Mouse (Mus musculus) liver, postnatal 0 days (tissue): ENCODE data around the gene Tmem156. TPM values are rescaled to one million over a fixed set of nuclear protein-coding genes. Genes with fewer than 3 reads are reported as not detected.

ENCODE experiments used
- ATAC-seq: fragments of 200-750 bp; cut with Nextera tagmentation; 2 replicates; pipeline ENCODE4 v1.8.0; 2017; ENCODE audit warnings: mild to moderate bottlenecking, moderate library complexity
- DNase-seq: peaks from one replicate; pipeline ENCODE4 v3.0.0-alpha.2; 2016
- H3K27ac ChIP-seq: fragments of 300-500 bp; sonication (generic); 2 replicates; pipeline ENCODE4 v1.5.1; 2014; ENCODE audit warnings: antibody characterized with exemption, moderate library complexity, mild to moderate bottlenecking, low read depth
- H3K27me3 ChIP-seq: fragments of 300-500 bp; sonication (generic); 2 replicates; pipeline ENCODE4 v1.6.1; 2014; ENCODE audit warnings: low read length, control low read depth, mixed read lengths; ENCODE audit not compliant: insufficient read depth
- H3K36me3 ChIP-seq: fragments of 300-500 bp; sonication (generic); replicated peaks from 2 replicates; pipeline ENCODE4 v1.6.1; 2014; ENCODE audit warnings: mild to moderate bottlenecking, control low read depth, low read length, moderate library complexity, mixed read lengths; ENCODE audit not compliant: insufficient read depth
- H3K4me1 ChIP-seq: fragments of 300-500 bp; sonication (generic); 2 replicates; pipeline ENCODE4 v1.6.1; 2014; ENCODE audit warnings: antibody characterized with exemption, mild to moderate bottlenecking, control low read depth; ENCODE audit not compliant: insufficient read depth
- H3K4me2 ChIP-seq: fragments of 300-500 bp; sonication (generic); 2 replicates; pipeline ENCODE4 v1.6.1; 2014; ENCODE audit warnings: low read depth, mild to moderate bottlenecking, low read length, moderate library complexity, mixed read lengths
- H3K4me3 ChIP-seq: fragments of 300-500 bp; sonication (generic); 2 replicates; pipeline ENCODE4 v1.5.1; 2014; ENCODE audit warnings: low read depth, low read length
- H3K9ac ChIP-seq: fragments of 300-500 bp; sonication (generic); replicated peaks from 2 replicates; pipeline ENCODE4 v1.6.1; 2014; ENCODE audit warnings: mild to moderate bottlenecking, moderate library complexity
- H3K9me3 ChIP-seq: fragments of 300-500 bp; sonication (generic); 2 replicates; pipeline ENCODE4 v1.6.1; 2016; ENCODE audit warnings: mild to moderate bottlenecking, control low read depth, low read length, mixed read lengths
- CTCF ChIP-seq: sonication (generic); IDR thresholded peaks from 2 replicates; pipeline ENCODE4 v1.5.1; 2016; ENCODE audit warnings: antibody characterized with exemption, low read depth
- EP300 ChIP-seq: IDR thresholded peaks from 2 replicates; pipeline ENCODE4 v1.6.1; 2016; ENCODE audit warnings: antibody characterized with exemption, low read depth, mild to moderate bottlenecking
- WGBS: fragments of 180-500 bp; shearing (Covaris S2); extraction: QIAGEN DNeasy Blood & Tissue Kit; methylation state at CpG from one replicate; pipeline ENCODE4 v1.1.7; 2014; ENCODE audit not compliant: insufficient replicate concordance; 5-methylcytosine and 5-hydroxymethylcytosine counted together
- polyA plus RNA-seq: library from polyadenylated mRNA; unstranded; fragments of >200 nt; fragmentation: Nextera tagmentation; extraction: Ambion mirVana; gene quantifications from 2 replicates; pipeline ENCODE4 v1.2.1, GENCODE M21; 2015

Tmem156 gene
- polyA plus RNA-seq, 1 experiment from 2014 or later = 1.2 TPM

GRCm38 (mm10) chr5:65101621-65102020 lies 9.7 kb upstream of the Tmem156 start:
- Histone ChIP-seq H3K4me3 (no peak overlapping the region), H3K9me3 (no peaks in the 10 kb centered on the region), H3K4me1 (peaks cover 4% of the 10 kb centered on the region; the same call in 1 of the 2 replicates), H3K4me2 (0 out of 2 replicates have a peak overlapping the region, but pooled peaks have one; percentile 13), H3K27ac (peak overlapping the region; percentile 52), H3K9ac (no peak overlapping the region), H3K27me3 (no peaks in the 10 kb centered on the region), H3K36me3 (no peaks in the 10 kb centered on the region)
- ATAC-seq = peak; percentile 33; the same call in 1 of the 2 replicates
- DNase-seq = peak; percentile 43
- no peak for TF ChIP-seq EP300
- no peak for TF ChIP-seq CTCF
- WGBS = 58% methylated on average over 6 of the region's 6 CpGs

- no peaks in the 10 kb centered on the region for H3K27me3 ChIP-seq
- no peaks in the 10 kb centered on the region for H3K36me3 ChIP-seq
- no peak overlapping the region for H3K9ac ChIP-seq
- WGBS = 44% methylated on average over 5 of the region's 5 CpGs
- peaks cover 3% of the 10 kb centered on the region; the same call in 1 of the 2 replicates for H3K4me1 ChIP-seq
- no peak overlapping the region for H3K27ac ChIP-seq
- DNase-seq (no peak), ATAC-seq (no peak)
- no peak overlapping the region for H3K4me3 ChIP-seq
- TF ChIP-seq CTCF = no peak
- TF ChIP-seq EP300 = no peak
- H3K9me3 ChIP-seq = no peaks in the 10 kb centered on the region
- H3K4me2 ChIP-seq = no peak overlapping the region
Observed at GRCm38 (mm10) chr5:65101209-65101608, 9.3 kb upstream of the Tmem156 start.

- H3K4me2 ChIP-seq = no peak overlapping the region
- no peak overlapping the region for H3K4me3 ChIP-seq
- no peaks in the 10 kb centered on the region for H3K27me3 ChIP-seq
- no peaks in the 10 kb centered on the region for H3K36me3 ChIP-seq
- no peaks in the 10 kb centered on the region for H3K9me3 ChIP-seq
- H3K27ac ChIP-seq = no peak overlapping the region
- WGBS = 84% methylated on average over 11 of the region's 11 CpGs
- DNase-seq (no peak), ATAC-seq (no peak)
- no peak overlapping the region for H3K9ac ChIP-seq
- TF ChIP-seq EP300 (no peak), CTCF (no peak)
- peaks cover 3% of the 10 kb centered on the region; the same call in 1 of the 2 replicates for H3K4me1 ChIP-seq
Observed at GRCm38 (mm10) chr5:65100002-65100401, 8.1 kb upstream of the Tmem156 start.

- DNase-seq (no peak), ATAC-seq (no peak)
- TF ChIP-seq CTCF (no peak), EP300 (no peak)
- H3K36me3 ChIP-seq = no peaks in the 10 kb centered on the region
- H3K27ac ChIP-seq = no peak overlapping the region
- H3K9me3 ChIP-seq = no peaks in the 10 kb centered on the region
- WGBS = 71% methylated on average over 5 of the region's 5 CpGs
- H3K9ac ChIP-seq = no peak overlapping the region
- no peak overlapping the region for H3K4me2 ChIP-seq
- no peaks in the 10 kb centered on the region for H3K27me3 ChIP-seq
- H3K4me3 ChIP-seq = no peak overlapping the region
- peaks cover 3% of the 10 kb centered on the region; the same call in 1 of the 2 replicates for H3K4me1 ChIP-seq
Observed at GRCm38 (mm10) chr5:65097457-65097856, 5.5 kb upstream of the Tmem156 start.

GRCm38 (mm10) chr5:65096805-65097204 lies 4.9 kb upstream of the Tmem156 start:
- Histone ChIP-seq H3K36me3 (no peaks in the 10 kb centered on the region), H3K27me3 (no peaks in the 10 kb centered on the region), H3K4me3 (no peak overlapping the region), H3K4me2 (no peak overlapping the region), H3K27ac (no peak overlapping the region), H3K9me3 (no peaks in the 10 kb centered on the region), H3K9ac (no peak overlapping the region), H3K4me1 (peaks cover 4% of the 10 kb centered on the region)
- WGBS = 67% methylated on average over 3 of the region's 3 CpGs
- no peak for ATAC-seq
- DNase-seq = no peak
- no peak for TF ChIP-seq EP300
- no peak for TF ChIP-seq CTCF

- TF ChIP-seq CTCF (no peak), EP300 (no peak)
- no peaks in the 10 kb centered on the region for H3K36me3 ChIP-seq
- no peak for ATAC-seq
- DNase-seq = no peak
- no peaks in the 10 kb centered on the region for H3K9me3 ChIP-seq
- peaks cover 5% of the 10 kb centered on the region; the same call in 1 of the 2 replicates for H3K4me1 ChIP-seq
- no peak overlapping the region for H3K4me2 ChIP-seq
- 75% methylated on average over 3 of the region's 3 CpGs for WGBS
- no peak overlapping the region for H3K27ac ChIP-seq
- H3K4me3 ChIP-seq = no peak overlapping the region
- no peak overlapping the region for H3K9ac ChIP-seq
- H3K27me3 ChIP-seq = no peaks in the 10 kb centered on the region
Observed at GRCm38 (mm10) chr5:65096082-65096481, 4.2 kb upstream of the Tmem156 start.
